Mouse (Mus musculus): Measurements from ENCODE around the gene Arhgap42. TPM values are rescaled to one million over a fixed set of nuclear protein-coding genes. Genes with fewer than 3 reads are reported as not detected.

Arhgap42 gene
- 10.9 and 17.9 TPM in 2 replicates for polyA plus RNA-seq (2015; fragmentation: Nextera tagmentation; extraction: Ambion mirVana)

GRCm38 (mm10) chr9:9238438-9239391 is at the start of gene Arhgap42:
Gene Arhgap42 (minus strand): TSS chr9:9239101.

DNA sequence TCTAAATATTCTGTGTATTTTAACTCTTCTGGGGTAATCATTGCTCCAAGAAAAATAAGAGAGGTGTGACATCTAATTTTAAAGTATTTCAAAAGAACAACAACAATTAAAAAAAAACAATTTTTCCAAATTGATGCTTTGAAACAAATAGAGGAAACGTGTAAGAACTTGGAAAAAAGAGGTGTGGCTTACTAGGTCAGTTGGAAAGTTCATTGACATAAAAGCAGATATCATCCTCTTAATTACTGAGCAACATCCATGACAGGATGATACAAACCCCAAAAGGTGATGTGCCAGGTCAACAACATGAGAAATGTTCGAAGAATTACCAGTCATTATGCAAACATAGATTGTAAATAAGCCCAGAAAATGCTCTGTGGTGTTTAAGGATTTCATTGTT is 267.4 kb downstream of the Arhgap42 start, which contains the start of gene Gm16485:
Gm16485 (plus strand) TSS at position 301 of the 400 bp plus-strand sequence.

